Mouse (Mus musculus): ENCODE data around the gene Taok3. TPM values are rescaled to one million over a fixed set of nuclear protein-coding genes. Genes with fewer than 3 reads are reported as not detected.

The Taok3 gene
- total and polyA plus RNA-seq, 2 experiments from 2014 or later, result 30.1 to 61.9 TPM

DNA sequence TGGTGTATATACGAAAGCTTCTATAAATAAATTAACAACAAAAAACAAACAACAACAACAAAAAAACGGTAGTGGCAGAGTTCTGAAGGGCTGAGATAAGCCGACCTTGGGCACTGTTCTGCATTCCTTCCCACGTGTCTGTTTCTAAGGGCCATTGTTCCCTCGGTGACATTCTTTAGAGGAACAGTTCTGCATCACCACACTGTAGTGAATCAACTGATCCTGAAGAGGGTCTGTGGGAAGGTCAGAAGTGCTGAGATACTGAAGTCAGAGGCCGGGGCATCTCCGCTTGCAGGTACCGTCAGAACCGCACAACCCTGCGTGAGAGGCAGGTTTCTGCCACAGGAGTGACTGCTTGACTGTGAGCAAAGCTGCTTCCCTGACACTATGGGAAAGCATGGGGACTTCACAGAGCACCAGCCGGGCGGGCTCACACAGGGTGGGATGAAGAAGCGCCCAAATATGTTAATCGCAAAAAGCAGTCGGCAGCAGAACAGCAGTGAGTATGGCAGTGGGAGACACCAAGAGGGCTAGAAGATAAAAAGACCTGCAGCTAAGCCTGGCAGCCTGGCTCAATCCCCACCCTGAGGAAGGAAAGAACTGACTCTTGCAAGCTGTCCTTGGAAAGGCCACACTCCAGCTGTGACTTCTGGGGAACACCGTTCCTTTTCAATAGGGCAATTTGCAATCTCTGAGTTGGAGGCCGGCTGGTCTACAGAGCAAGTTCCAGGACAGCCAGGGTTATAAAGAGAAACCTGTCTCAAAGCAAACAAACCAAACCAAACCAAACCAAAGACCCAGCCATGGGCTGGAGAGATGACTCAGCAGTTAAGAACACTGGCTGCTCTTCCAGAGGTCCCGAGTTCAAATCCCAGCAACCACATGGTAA is 184.0 kb downstream of the Taok3 start:
- Histone ChIP-seq H3K4me1 (ENCODE audit: insufficient read depth, low read length) (no peaks in the 10 kb centered on the region), H3K27ac (ENCODE audit: low read depth, low read length) (no peak overlapping the region), H3K4me3 (ENCODE audit: low read depth, low read length) (no peak overlapping the region), H3K36me3 (ENCODE audit: insufficient read depth, low read length) (no peaks in the 10 kb centered on the region), H3K4me2 (ENCODE audit: low read depth, low read length, poor library complexity, severe bottlenecking) (no peak overlapping the region), H3K9ac (replicated peaks; ENCODE audit: low read length, poor library complexity, severe bottlenecking) (no peak overlapping the region), H3K9me3 (ENCODE audit: low read length) (no peaks in the 10 kb centered on the region), H3K27me3 (ENCODE audit: insufficient read depth, low read length) (no peaks in the 10 kb centered on the region)
- 32% methylated on average over 18 of the region's 18 CpGs for WGBS
- DNase-seq (ENCODE audit: low spot score) (no peak), ATAC-seq (ENCODE audit: low FRiP score) (no peak)
- TF ChIP-seq CTCF (IDR thresholded peaks at IDR 0.05), result no peak

DNA sequence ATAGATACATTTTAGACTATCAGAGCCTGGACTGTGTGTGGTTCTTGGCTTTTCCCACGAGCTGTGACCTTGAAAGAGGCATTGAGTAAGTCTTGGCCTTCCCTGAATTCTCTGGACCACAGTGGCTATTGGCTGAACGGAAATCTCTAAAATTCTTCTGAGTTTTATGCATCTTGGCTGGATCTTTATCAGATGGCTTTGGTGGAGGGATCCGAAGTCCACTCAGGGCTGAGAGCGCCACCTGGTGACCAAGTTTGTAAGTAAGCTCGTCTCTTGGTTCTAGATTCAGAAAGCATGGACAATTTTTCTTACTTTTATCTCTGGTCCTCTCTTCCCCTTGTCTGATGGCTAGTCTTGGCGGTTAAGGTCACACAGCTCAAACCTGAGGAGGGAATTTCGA is 185.0 kb downstream of the Taok3 start:
- H3K4me2 ChIP-seq (ENCODE audit: low read depth, low read length, poor library complexity, severe bottlenecking), result no peak overlapping the region
- no peaks in the 10 kb centered on the region for H3K9me3 ChIP-seq (ENCODE audit: low read length)
- H3K27ac ChIP-seq (ENCODE audit: low read depth, low read length), result no peak overlapping the region
- 80% methylated on average over 7 of the region's 7 CpGs for WGBS
- no peak overlapping the region for H3K9ac ChIP-seq (replicated peaks; ENCODE audit: low read length, poor library complexity, severe bottlenecking)
- H3K36me3 ChIP-seq (ENCODE audit: insufficient read depth, low read length), result no peaks in the 10 kb centered on the region
- DNase-seq (ENCODE audit: low spot score), result peak; percentile 77
- ATAC-seq (ENCODE audit: low FRiP score), result no peak
- H3K4me3 ChIP-seq (ENCODE audit: low read depth, low read length), result no peak overlapping the region
- H3K27me3 ChIP-seq (ENCODE audit: insufficient read depth, low read length), result no peaks in the 10 kb centered on the region
- peak; percentile 74 for TF ChIP-seq CTCF (IDR thresholded peaks at IDR 0.05)
- H3K4me1 ChIP-seq (ENCODE audit: insufficient read depth, low read length), result no peaks in the 10 kb centered on the region

DNA sequence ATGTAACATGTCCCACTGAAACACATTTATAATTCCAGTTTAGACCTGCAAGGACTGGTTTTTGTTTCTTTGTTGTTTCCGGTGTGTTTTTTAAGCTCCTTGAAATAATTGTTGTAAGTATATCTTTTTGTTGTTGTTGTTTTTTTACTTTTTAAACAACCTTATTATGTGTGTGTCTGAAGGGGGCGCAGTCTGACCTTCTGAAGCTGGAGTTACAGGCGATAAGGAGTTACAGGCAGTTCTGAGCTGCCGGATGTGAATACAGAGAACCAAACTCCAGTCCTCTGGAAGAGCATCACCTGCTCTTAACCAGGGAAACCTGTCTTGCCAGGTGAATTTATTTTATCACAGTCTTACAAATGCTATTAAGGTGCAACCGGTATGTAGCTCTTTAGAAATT is 185.8 kb downstream of the Taok3 start:
- H3K27ac ChIP-seq (ENCODE audit: low read depth, low read length), result no peak overlapping the region
- ATAC-seq (ENCODE audit: low FRiP score) (no peak), DNase-seq (ENCODE audit: low spot score) (no peak)
- TF ChIP-seq CTCF (IDR thresholded peaks at IDR 0.05), result no peak
- H3K27me3 ChIP-seq (ENCODE audit: insufficient read depth, low read length), result no peaks in the 10 kb centered on the region
- no peaks in the 10 kb centered on the region for H3K36me3 ChIP-seq (ENCODE audit: insufficient read depth, low read length)
- H3K9me3 ChIP-seq (ENCODE audit: low read length), result no peaks in the 10 kb centered on the region
- H3K4me1 ChIP-seq (ENCODE audit: insufficient read depth, low read length), result no peaks in the 10 kb centered on the region
- H3K4me3 ChIP-seq (ENCODE audit: low read depth, low read length), result no peak overlapping the region
- 93% methylated on average over 5 of the region's 5 CpGs for WGBS
- no peak overlapping the region for H3K4me2 ChIP-seq (ENCODE audit: low read depth, low read length, poor library complexity, severe bottlenecking)
- H3K9ac ChIP-seq (replicated peaks; ENCODE audit: low read length, poor library complexity, severe bottlenecking), result no peak overlapping the region

DNA sequence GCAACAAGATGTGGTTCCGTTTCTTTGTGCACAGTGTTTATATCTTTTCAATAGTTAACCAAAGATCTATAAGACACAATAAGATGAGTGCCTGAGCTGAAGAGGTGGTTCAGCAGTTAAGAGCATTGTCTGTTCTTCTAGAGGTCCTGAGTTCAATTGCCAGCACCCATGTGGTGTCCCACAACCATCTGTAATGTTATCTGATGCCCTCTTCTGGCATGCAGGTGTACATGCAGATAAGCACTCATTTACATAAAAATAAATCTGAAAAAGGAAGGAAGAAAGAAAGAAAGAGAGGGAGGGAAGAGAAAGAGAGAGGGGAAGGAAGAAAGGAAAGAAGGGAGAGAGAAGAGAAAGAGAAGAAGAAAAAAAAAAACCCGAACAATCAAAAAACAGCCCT is 186.9 kb downstream of the Taok3 start:
- Histone ChIP-seq H3K4me2 (ENCODE audit: low read depth, low read length, poor library complexity, severe bottlenecking) (no peak overlapping the region), H3K27me3 (ENCODE audit: insufficient read depth, low read length) (no peaks in the 10 kb centered on the region), H3K9ac (replicated peaks; ENCODE audit: low read length, poor library complexity, severe bottlenecking) (no peak overlapping the region), H3K36me3 (ENCODE audit: insufficient read depth, low read length) (no peaks in the 10 kb centered on the region), H3K9me3 (ENCODE audit: low read length) (no peaks in the 10 kb centered on the region), H3K4me3 (ENCODE audit: low read depth, low read length) (no peak overlapping the region), H3K4me1 (ENCODE audit: insufficient read depth, low read length) (no peaks in the 10 kb centered on the region), H3K27ac (ENCODE audit: low read depth, low read length) (no peak overlapping the region)
- DNase-seq (ENCODE audit: low spot score), result no peak
- ATAC-seq (ENCODE audit: low FRiP score), result no peak
- WGBS, result 96% methylated on average over 2 of the region's 2 CpGs
- 0 out of 2 replicates have a peak, but pooled peaks have one; percentile 15 for TF ChIP-seq CTCF (IDR thresholded peaks at IDR 0.05)

DNA sequence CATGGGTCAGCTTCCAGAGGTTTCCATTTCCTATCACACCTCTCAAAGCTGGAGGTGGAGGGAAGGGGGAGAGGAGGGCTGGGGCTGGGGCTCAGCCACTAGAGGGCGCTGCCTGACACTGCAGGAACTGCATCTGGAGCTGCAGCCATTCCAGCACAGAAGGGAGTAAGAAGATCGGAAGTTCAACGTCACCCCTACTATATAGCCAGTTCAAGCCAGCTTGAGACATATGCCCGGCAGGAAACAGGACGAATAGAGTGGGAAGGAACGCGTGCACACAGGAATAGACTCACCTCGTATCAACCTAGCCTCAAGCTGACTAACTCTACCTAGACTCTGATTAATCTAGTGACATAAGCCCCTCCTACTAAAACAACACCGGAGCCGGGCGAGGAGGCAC is 187.8 kb downstream of the Taok3 start:
- peak; percentile 65 for TF ChIP-seq CTCF (IDR thresholded peaks at IDR 0.05)
- Histone ChIP-seq H3K4me2 (ENCODE audit: low read depth, low read length, poor library complexity, severe bottlenecking) (no peak overlapping the region), H3K4me1 (ENCODE audit: insufficient read depth, low read length) (no peaks in the 10 kb centered on the region), H3K4me3 (ENCODE audit: low read depth, low read length) (no peak overlapping the region), H3K9ac (replicated peaks; ENCODE audit: low read length, poor library complexity, severe bottlenecking) (no peak overlapping the region), H3K27me3 (ENCODE audit: insufficient read depth, low read length) (no peaks in the 10 kb centered on the region), H3K36me3 (ENCODE audit: insufficient read depth, low read length) (no peaks in the 10 kb centered on the region), H3K27ac (ENCODE audit: low read depth, low read length) (no peak overlapping the region), H3K9me3 (ENCODE audit: low read length) (no peaks in the 10 kb centered on the region)
- ATAC-seq (ENCODE audit: low FRiP score) (no peak), DNase-seq (ENCODE audit: low spot score) (peak; percentile 33)
- 45% methylated on average over 11 of the region's 11 CpGs for WGBS

DNA sequence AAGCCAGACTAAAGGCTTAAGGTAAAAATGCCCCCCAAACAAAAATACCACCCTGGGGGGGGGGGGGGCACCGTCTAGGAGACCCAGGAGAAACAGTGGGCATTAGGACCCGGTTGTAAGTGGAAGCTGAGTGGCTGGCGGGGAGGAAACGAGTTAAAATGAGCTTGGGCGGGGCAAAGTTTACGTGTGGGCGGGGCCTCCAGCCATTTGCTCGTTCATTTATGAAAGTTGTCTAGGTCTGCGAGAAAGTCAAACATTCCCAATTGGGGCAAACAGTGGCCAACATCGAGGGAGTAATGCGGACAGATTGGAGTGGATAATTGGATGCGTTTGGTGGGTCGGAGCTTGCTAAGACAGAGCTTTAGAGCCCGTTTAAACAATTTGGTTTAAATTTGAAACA is 193.5 kb downstream of the Taok3 start:
- no peak for DNase-seq (ENCODE audit: low spot score)
- no peaks in the 10 kb centered on the region for H3K36me3 ChIP-seq (ENCODE audit: insufficient read depth, low read length)
- no peak overlapping the region for H3K27ac ChIP-seq (ENCODE audit: low read depth, low read length)
- H3K4me1 ChIP-seq (ENCODE audit: insufficient read depth, low read length), result 0 out of 2 replicates have a peak, but pooled peaks cover 3% of the 10 kb centered on the region
- TF ChIP-seq CTCF (IDR thresholded peaks at IDR 0.05), result no peak
- no peaks in the 10 kb centered on the region for H3K27me3 ChIP-seq (ENCODE audit: insufficient read depth, low read length)
- H3K4me2 ChIP-seq (ENCODE audit: low read depth, low read length, poor library complexity, severe bottlenecking), result peak overlapping the region; percentile 1
- WGBS, result 33% methylated on average over 14 of the region's 14 CpGs
- H3K4me3 ChIP-seq (ENCODE audit: low read depth, low read length), result no peak overlapping the region
- no peak overlapping the region for H3K9ac ChIP-seq (replicated peaks; ENCODE audit: low read length, poor library complexity, severe bottlenecking)
- ATAC-seq (ENCODE audit: low FRiP score), result no peak
- no peaks in the 10 kb centered on the region for H3K9me3 ChIP-seq (ENCODE audit: low read length)

All from midbrain, postnatal 0 days (tissue).